Mouse (Mus musculus): ENCODE measurements around the gene Cst6. TPM values are rescaled to one million over a fixed set of nuclear protein-coding genes. Genes with fewer than 3 reads are reported as not detected.

The Cst6 gene
- polyA plus RNA-seq, 1 experiment from 2014 or later = 1.8 TPM

DNA sequence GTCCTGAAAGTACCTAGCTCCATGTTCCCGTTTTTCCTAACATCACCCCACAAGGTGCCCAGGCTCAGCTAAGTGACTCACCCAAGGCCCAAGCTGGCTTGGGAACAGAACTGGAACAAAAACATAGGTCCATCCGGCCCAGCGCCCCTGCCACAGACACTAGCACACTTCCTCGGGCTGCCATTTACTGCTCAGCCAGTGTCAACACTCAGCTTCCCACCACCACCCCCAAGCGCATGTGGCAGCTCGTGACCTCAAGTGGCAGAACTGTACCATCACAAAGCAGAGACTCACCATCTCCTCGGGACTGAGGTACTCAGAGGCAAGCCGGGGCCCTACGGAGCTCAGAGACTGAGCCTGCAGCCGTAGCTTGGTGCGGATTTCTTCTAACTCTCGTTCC lies 34.0 kb upstream of the Cst6 start:
- Histone ChIP-seq H3K27ac (ENCODE audit: low read depth, low read length) (no peak overlapping the region), H3K36me3 (ENCODE audit: control insufficient read depth, insufficient read depth, low read length) (peaks cover 53% of the 10 kb centered on the region), H3K4me3 (ENCODE audit: low read depth, low read length) (no peak overlapping the region), H3K9me3 (ENCODE audit: control insufficient read depth, low read length) (no peaks in the 10 kb centered on the region), H3K27me3 (ENCODE audit: control insufficient read depth, insufficient read depth, low read length) (no peaks in the 10 kb centered on the region), H3K4me2 (ENCODE audit: low read depth) (no peak overlapping the region), H3K9ac (ENCODE audit: low read length) (no peak overlapping the region), H3K4me1 (ENCODE audit: control insufficient read depth, insufficient read depth, low read length) (peaks cover 9% of the 10 kb centered on the region)
- ATAC-seq (ENCODE audit: insufficient read depth, low FRiP score, low TSS enrichment) (no peak), DNase-seq (ENCODE audit: low spot score) (no peak)
- WGBS = 95% methylated on average over 12 of the region's 12 CpGs

- no peaks in the 10 kb centered on the region for H3K27me3 ChIP-seq (ENCODE audit: control insufficient read depth, insufficient read depth, low read length)
- no peak overlapping the region for H3K27ac ChIP-seq (ENCODE audit: low read depth, low read length)
- H3K9me3 ChIP-seq (ENCODE audit: control insufficient read depth, low read length) = no peaks in the 10 kb centered on the region
- no peak overlapping the region for H3K9ac ChIP-seq (ENCODE audit: low read length)
- H3K4me3 ChIP-seq (ENCODE audit: low read depth, low read length) = no peak overlapping the region
- no peak overlapping the region for H3K4me2 ChIP-seq (ENCODE audit: low read depth)
- H3K4me1 ChIP-seq (ENCODE audit: control insufficient read depth, insufficient read depth, low read length) = no peaks in the 10 kb centered on the region
- peaks cover 40% of the 10 kb centered on the region for H3K36me3 ChIP-seq (ENCODE audit: control insufficient read depth, insufficient read depth, low read length)
- no peak for DNase-seq (ENCODE audit: low spot score)
- ATAC-seq (ENCODE audit: insufficient read depth, low FRiP score, low TSS enrichment) = no peak
- 88% methylated on average over 1 of the region's 1 CpGs for whole genome bisulfite sequencing
Observed at GRCm38 (mm10) chr19:5377446-5377845, 28.1 kb upstream of the Cst6 start.

GRCm38 (mm10) chr19:5374748-5375147 lies 25.4 kb upstream of the Cst6 start:
- Histone ChIP-seq H3K27me3 (ENCODE audit: control insufficient read depth, insufficient read depth, low read length) (no peaks in the 10 kb centered on the region), H3K4me1 (ENCODE audit: control insufficient read depth, insufficient read depth, low read length) (no peaks in the 10 kb centered on the region), H3K4me2 (ENCODE audit: low read depth) (no peak overlapping the region), H3K36me3 (ENCODE audit: control insufficient read depth, insufficient read depth, low read length) (peaks cover 26% of the 10 kb centered on the region), H3K27ac (ENCODE audit: low read depth, low read length) (no peak overlapping the region), H3K9ac (ENCODE audit: low read length) (no peak overlapping the region), H3K4me3 (ENCODE audit: low read depth, low read length) (no peak overlapping the region), H3K9me3 (ENCODE audit: control insufficient read depth, low read length) (no peaks in the 10 kb centered on the region)
- ATAC-seq (ENCODE audit: insufficient read depth, low FRiP score, low TSS enrichment) (no peak), DNase-seq (ENCODE audit: low spot score) (no peak)
- WGBS = 79% methylated on average over 4 of the region's 4 CpGs

DNA sequence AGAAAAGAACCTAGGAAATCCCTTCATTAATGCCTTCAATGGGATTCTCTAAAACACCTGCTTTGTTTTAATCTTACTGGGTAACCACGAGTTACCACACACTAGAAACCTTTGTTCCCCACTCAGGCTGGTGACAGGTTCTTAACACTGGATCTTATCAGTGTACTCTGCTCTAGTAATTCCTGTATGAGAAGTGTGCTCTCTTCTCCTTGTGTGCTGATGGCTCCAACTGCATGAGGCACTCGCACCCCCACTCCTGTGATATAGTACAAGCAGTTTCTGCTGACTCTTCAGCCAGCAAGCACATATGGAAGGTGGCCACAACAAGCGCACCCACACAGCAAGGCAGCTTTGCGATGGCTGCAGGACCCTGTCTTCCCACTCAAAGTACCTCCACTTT lies 24.8 kb upstream of the Cst6 start:
- H3K9me3 ChIP-seq (ENCODE audit: control insufficient read depth, low read length) = no peaks in the 10 kb centered on the region
- ATAC-seq (ENCODE audit: insufficient read depth, low FRiP score, low TSS enrichment) (no peak), DNase-seq (ENCODE audit: low spot score) (no peak)
- no peak overlapping the region for H3K4me3 ChIP-seq (ENCODE audit: low read depth, low read length)
- WGBS = 90% methylated on average over 4 of the region's 4 CpGs
- no peak overlapping the region for H3K27ac ChIP-seq (ENCODE audit: low read depth, low read length)
- no peaks in the 10 kb centered on the region for H3K27me3 ChIP-seq (ENCODE audit: control insufficient read depth, insufficient read depth, low read length)
- no peaks in the 10 kb centered on the region for H3K4me1 ChIP-seq (ENCODE audit: control insufficient read depth, insufficient read depth, low read length)
- no peak overlapping the region for H3K4me2 ChIP-seq (ENCODE audit: low read depth)
- peaks cover 21% of the 10 kb centered on the region for H3K36me3 ChIP-seq (ENCODE audit: control insufficient read depth, insufficient read depth, low read length)
- no peak overlapping the region for H3K9ac ChIP-seq (ENCODE audit: low read length)

GRCm38 (mm10) chr19:5372724-5373123 lies 23.4 kb upstream of the Cst6 start:
- no peak overlapping the region for H3K4me3 ChIP-seq (ENCODE audit: low read depth, low read length)
- H3K9ac ChIP-seq (ENCODE audit: low read length) = no peak overlapping the region
- H3K4me2 ChIP-seq (ENCODE audit: low read depth) = no peak overlapping the region
- H3K4me1 ChIP-seq (ENCODE audit: control insufficient read depth, insufficient read depth, low read length) = peaks cover 5% of the 10 kb centered on the region
- H3K27ac ChIP-seq (ENCODE audit: low read depth, low read length) = no peak overlapping the region
- H3K36me3 ChIP-seq (ENCODE audit: control insufficient read depth, insufficient read depth, low read length) = peaks cover 18% of the 10 kb centered on the region
- H3K27me3 ChIP-seq (ENCODE audit: control insufficient read depth, insufficient read depth, low read length) = no peaks in the 10 kb centered on the region
- DNase-seq (ENCODE audit: low spot score) (no peak), ATAC-seq (ENCODE audit: insufficient read depth, low FRiP score, low TSS enrichment) (no peak)
- H3K9me3 ChIP-seq (ENCODE audit: control insufficient read depth, low read length) = no peaks in the 10 kb centered on the region
- 93% methylated on average over 7 of the region's 7 CpGs for WGBS

DNA sequence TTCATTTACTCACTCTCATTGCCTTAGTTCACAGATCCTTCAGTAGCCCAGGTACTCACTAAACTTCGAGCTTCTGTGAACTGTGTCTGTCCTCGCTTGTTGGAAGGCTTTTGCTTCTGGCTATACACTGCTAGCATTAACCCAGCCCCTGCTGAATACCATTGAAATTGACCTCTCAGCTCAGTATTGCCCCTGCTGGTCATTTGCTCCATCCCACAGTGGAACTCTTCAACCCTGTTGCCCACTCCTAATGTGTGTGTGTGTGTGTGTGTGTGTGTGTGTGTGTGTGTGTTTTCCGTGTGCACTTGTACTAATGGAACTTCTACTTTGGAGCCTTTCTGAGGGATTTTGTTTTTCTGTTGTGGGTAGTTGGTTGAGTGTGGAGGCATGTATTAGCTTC lies 21.6 kb upstream of the Cst6 start:
- H3K27ac ChIP-seq (ENCODE audit: low read depth, low read length) = no peak overlapping the region
- no peak overlapping the region for H3K9ac ChIP-seq (ENCODE audit: low read length)
- no peaks in the 10 kb centered on the region for H3K9me3 ChIP-seq (ENCODE audit: control insufficient read depth, low read length)
- H3K4me2 ChIP-seq (ENCODE audit: low read depth) = no peak overlapping the region
- peaks cover 18% of the 10 kb centered on the region for H3K36me3 ChIP-seq (ENCODE audit: control insufficient read depth, insufficient read depth, low read length)
- no peak overlapping the region for H3K4me3 ChIP-seq (ENCODE audit: low read depth, low read length)
- H3K27me3 ChIP-seq (ENCODE audit: control insufficient read depth, insufficient read depth, low read length) = no peaks in the 10 kb centered on the region
- ATAC-seq (ENCODE audit: insufficient read depth, low FRiP score, low TSS enrichment) (no peak), DNase-seq (ENCODE audit: low spot score) (no peak)
- peaks cover 6% of the 10 kb centered on the region for H3K4me1 ChIP-seq (ENCODE audit: control insufficient read depth, insufficient read depth, low read length)
- WGBS = 94% methylated on average over 3 of the region's 3 CpGs

DNA sequence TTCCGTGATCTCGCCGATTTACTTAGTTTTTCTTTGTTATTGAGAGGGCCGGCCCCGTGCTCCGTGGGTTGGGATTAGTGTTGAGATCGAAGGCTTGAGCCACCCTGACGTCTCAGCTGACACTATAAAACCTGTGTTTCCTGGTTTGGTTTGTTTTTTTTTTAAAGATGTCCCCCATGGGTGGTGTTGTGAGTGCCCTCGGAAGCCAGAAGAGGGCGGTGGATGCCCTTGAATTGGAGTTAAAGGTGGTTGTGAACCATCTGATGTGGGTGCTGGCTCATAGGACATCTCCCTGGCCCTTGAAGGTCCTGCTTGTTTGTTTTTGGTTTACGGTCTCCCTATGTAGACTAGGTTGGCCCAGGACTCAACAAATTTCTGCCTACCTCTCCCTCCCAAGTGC lies 18.1 kb upstream of the Cst6 start:
- 14% methylated on average over 11 of the region's 11 CpGs for WGBS
- Histone ChIP-seq H3K4me3 (ENCODE audit: low read depth, low read length) (peak overlapping the region; percentile 90), H3K27ac (ENCODE audit: low read depth, low read length) (peak overlapping the region; percentile 90), H3K36me3 (ENCODE audit: control insufficient read depth, insufficient read depth, low read length) (peaks cover 15% of the 10 kb centered on the region), H3K9me3 (ENCODE audit: control insufficient read depth, low read length) (no peaks in the 10 kb centered on the region), H3K4me2 (ENCODE audit: low read depth) (peak overlapping the region; percentile 72), H3K4me1 (ENCODE audit: control insufficient read depth, insufficient read depth, low read length) (peaks cover 11% of the 10 kb centered on the region), H3K27me3 (ENCODE audit: control insufficient read depth, insufficient read depth, low read length) (no peaks in the 10 kb centered on the region), H3K9ac (ENCODE audit: low read length) (peak overlapping the region; percentile 81)
- ATAC-seq (ENCODE audit: insufficient read depth, low FRiP score, low TSS enrichment) (no peak), DNase-seq (ENCODE audit: low spot score) (no peak)

GRCm38 (mm10) chr19:5367053-5367359 lies 17.6 kb upstream of the Cst6 start, which contains the start of gene Banf1:
Gene Banf1, minus strand, starts transcription at chr19:5367168.
- ATAC-seq (ENCODE audit: insufficient read depth, low FRiP score, low TSS enrichment) = no peak; the same call in 1 of the 2 replicates

GRCm38 (mm10) chr19:5366175-5367052 lies 17.0 kb upstream of the Cst6 start, which contains the start of gene Eif1ad:
Gene Eif1ad, plus strand, starts transcription at chr19:5366741.
- ATAC-seq (ENCODE audit: insufficient read depth, low FRiP score, low TSS enrichment) (peak; percentile 92), DNase-seq (ENCODE audit: low spot score) (peak; percentile 97)
- Histone ChIP-seq H3K4me3 (ENCODE audit: low read depth, low read length) (peak within 1 kb of the TSS; percentile 90), H3K36me3 (ENCODE audit: control insufficient read depth, insufficient read depth, low read length) (peaks cover 10% of the 10 kb centered on the region), H3K4me2 (ENCODE audit: low read depth) (peak within 1 kb of the TSS; percentile 76), H3K27me3 (ENCODE audit: control insufficient read depth, insufficient read depth, low read length) (no peaks in the 10 kb centered on the region), H3K9me3 (ENCODE audit: control insufficient read depth, low read length) (no peaks in the 10 kb centered on the region), H3K9ac (ENCODE audit: low read length) (peak within 1 kb of the TSS; percentile 81), H3K27ac (ENCODE audit: low read depth, low read length) (peak within 1 kb of the TSS; percentile 90), H3K4me1 (ENCODE audit: control insufficient read depth, insufficient read depth, low read length) (peaks cover 11% of the 10 kb centered on the region)
- WGBS = under 1% methylated on average over 76 of the region's 92 CpGs

More at GRCm38 (mm10) chr19:5367053-5367359, 17.6 kb upstream of the Cst6 start, which contains the start of gene Banf1:
- Histone ChIP-seq H3K4me3 (ENCODE audit: low read depth, low read length) (peak within 1 kb of the TSS; percentile 90), H3K27ac (ENCODE audit: low read depth, low read length) (peak within 1 kb of the TSS; percentile 90), H3K9ac (ENCODE audit: low read length) (peak within 1 kb of the TSS; percentile 81), H3K9me3 (ENCODE audit: control insufficient read depth, low read length) (no peaks in the 10 kb centered on the region), H3K4me1 (ENCODE audit: control insufficient read depth, insufficient read depth, low read length) (peaks cover 11% of the 10 kb centered on the region), H3K27me3 (ENCODE audit: control insufficient read depth, insufficient read depth, low read length) (no peaks in the 10 kb centered on the region), H3K4me2 (ENCODE audit: low read depth) (peak within 1 kb of the TSS; percentile 76), H3K36me3 (ENCODE audit: control insufficient read depth, insufficient read depth, low read length) (peaks cover 15% of the 10 kb centered on the region)
- under 1% methylated on average over 33 of the region's 33 CpGs for WGBS
- DNase-seq (ENCODE audit: low spot score) = no peak

All from neural tube, embryonic 11.5 days (tissue).